Mouse (Mus musculus) adrenal gland, postnatal 36 days (tissue): ENCODE measurements around the gene Fgd3. TPM values are rescaled to one million over a fixed set of nuclear protein-coding genes. Genes with fewer than 3 reads are reported as not detected.

Experiments
- DNase-seq, 2 experiments: peaks; one replicate each; pipeline ENCODE4 v3.0.0; 2021; ENCODE audit warnings: mixed read lengths in 1 of 2
- total RNA-seq, 2 experiments: library from RNA; stranded (reverse); gene quantifications; 2 replicates each; pipeline ENCODE4 v1.2.3; 2021

Gene Fgd3
- total RNA-seq, 2 experiments from 2014 or later, result 2.7 to 5.3 TPM

- DNase-seq, result peak in 1 of 2 experiments; percentile 44
These were observed 22.0 kb upstream of the Fgd3 start for GRCm38 (mm10) chr13:49341831-49342722.

GRCm38 (mm10) chr13:49341012-49341830 is 21.1 kb upstream of the Fgd3 start, which contains the start of gene Bicd2:
Gene Bicd2 (plus strand): TSS chr13:49341585.
- peak; percentile 96 to 97 for DNase-seq

- DNase-seq, result peak; percentile 75 to 78
These were observed 18.9 kb upstream of the Fgd3 start for GRCm38 (mm10) chr13:49338893-49339546.

DNA sequence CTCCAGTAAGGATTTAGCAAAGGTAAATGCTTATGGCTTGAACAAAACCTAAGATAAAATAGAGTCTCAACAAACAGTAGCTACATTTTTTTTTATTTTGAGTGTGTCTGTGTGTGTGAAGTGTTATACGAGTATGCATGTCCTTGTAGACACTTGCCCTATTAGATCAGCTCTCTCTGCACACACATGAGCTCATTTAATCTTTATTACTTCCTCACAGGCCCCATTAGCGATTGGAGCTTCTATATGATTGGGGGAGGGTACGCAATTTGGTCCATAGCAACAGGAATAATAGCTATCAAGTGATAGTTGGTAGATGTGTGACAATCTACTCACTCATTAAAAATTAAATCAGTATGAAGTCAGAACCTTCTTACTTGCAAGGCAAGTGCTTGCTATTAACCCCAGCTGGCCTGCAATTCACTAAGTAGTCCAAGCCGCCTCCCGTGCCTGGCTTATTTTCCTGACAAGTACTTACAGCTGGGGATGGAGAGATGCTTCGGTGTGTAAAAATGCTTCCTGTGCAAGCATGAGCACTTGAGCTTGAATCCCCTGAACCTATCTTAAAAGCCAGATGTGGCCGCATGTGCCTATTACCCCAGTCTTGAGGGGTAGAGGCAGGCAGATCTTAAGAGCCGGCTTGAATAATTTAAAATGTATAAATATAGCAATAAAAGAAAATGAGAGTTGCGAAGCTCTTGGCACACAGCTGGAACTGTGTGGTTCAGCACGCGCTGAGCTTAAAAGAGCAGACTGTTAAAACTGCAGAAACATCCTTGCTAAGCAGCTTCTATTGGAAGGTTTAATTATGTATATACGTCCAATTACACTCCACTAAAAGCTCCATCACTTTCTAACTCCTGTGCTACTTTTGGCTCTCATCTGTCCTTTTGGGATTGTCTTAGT is 15.2 kb upstream of the Fgd3 start:
- DNase-seq, result no peak

DNA sequence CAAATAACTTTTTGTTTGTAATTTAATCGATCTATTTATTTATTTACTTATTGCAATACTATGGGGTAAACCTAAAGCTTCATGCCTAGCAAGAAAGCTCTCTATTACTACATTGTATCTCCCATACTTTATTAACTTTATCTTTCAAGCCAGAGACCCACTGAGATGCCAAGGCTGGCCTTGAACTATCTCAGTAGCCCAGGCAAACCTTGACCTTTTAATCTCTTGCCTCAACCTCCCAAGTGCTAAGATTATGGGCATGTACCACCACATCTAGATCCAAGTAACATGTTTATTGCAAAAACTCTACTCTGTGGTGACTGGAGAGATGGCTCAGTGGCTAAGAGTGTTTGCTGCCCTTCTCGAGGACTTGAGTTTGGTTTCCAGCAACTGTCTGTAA is 13.1 kb upstream of the Fgd3 start:
- DNase-seq, result no peak

GRCm38 (mm10) chr13:49328101-49328500 is 8.0 kb upstream of the Fgd3 start:
- DNase-seq, result no peak

DNA sequence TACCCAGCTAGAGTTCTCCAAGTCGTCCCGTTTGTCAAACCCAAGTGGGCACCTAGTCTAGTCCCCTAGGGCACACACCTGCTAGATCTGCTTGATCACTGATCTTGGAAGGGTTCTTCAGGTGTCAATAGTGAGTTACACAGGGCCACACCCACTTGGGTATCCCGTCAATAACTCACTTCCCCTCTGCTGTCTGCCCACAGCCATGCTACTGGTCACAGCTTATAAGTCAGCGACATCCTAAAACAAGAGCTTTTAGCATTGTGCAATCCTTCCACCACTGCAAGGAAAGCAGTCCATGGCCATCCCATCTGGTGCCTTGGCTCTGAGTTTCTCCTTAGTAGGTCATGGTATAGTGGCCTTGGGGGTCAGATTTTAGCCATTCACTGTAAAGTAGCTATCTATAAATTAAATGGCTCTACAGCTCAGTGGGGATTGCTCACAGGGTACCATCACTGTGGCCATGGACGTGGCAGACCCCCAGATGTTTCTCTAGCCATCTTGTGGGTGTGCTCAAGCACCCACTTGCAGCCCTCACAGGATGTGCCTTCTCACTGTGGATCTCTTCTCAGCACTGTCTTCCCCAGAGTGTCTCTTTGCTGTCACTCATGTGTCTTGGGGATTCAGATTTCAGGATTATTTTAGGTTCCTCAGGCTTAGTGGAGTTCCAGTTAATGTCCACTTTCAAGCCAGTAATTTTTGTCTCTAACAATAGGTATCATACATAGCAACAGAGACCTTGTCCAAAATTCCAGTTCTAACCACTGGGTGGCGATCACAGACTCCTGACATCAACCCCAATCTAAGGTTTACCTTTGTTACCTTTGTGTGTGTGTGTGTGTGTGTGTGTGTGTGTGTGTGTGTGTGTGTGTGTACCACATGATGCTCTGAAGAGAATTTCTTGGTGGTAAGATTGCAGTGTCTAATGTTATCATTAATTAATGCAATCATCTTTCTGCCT is 6.4 kb upstream of the Fgd3 start:
- DNase-seq, result peak; percentile 41 to 73

- no peak for DNase-seq
These were observed 4.8 kb upstream of the Fgd3 start for GRCm38 (mm10) chr13:49324871-49325270.

- no peak for DNase-seq
These were observed 2.6 kb upstream of the Fgd3 start for GRCm38 (mm10) chr13:49322739-49323138.

- DNase-seq, result peak in 1 of 2 experiments; percentile 42
These were observed 2.1 kb upstream of the Fgd3 start for GRCm38 (mm10) chr13:49322169-49322568.

GRCm38 (mm10) chr13:49321452-49321851 is 1.3 kb upstream of the Fgd3 start:
- peak; percentile 56 to 66 for DNase-seq

DNA sequence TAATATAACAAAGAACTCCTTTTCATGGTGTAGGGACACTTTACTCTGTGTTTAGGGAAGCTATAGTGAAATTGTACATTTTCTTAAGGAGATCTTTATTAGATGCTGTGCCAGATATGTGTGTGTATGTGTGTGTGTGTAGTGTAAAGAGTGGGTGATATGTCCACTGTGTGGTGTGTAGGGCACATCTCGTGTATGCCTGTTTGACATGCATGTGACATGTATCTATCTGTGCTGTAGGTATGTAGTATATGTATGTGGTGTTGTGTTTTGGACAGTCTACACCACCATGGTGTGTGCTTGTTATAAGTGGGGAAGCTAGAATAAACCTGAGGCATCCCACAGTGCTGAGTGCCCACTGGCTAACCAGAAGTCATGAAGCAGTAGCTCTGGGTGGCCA is 403 bp upstream of the Fgd3 start:
- no peak for DNase-seq

- DNase-seq, result no peak
These were observed 2.2 kb downstream of the Fgd3 start for GRCm38 (mm10) chr13:49317914-49318313.

GRCm38 (mm10) chr13:49317508-49317907 is 2.6 kb downstream of the Fgd3 start:
- no peak for DNase-seq

GRCm38 (mm10) chr13:49316386-49317162 is 3.5 kb downstream of the Fgd3 start:
- DNase-seq, result peak in 1 of 2 experiments; percentile 29

GRCm38 (mm10) chr13:49311642-49312041 is 8.5 kb downstream of the Fgd3 start:
- no peak for DNase-seq

- no peak for DNase-seq
These were observed 10.6 kb downstream of the Fgd3 start for GRCm38 (mm10) chr13:49309501-49309900.

DNA sequence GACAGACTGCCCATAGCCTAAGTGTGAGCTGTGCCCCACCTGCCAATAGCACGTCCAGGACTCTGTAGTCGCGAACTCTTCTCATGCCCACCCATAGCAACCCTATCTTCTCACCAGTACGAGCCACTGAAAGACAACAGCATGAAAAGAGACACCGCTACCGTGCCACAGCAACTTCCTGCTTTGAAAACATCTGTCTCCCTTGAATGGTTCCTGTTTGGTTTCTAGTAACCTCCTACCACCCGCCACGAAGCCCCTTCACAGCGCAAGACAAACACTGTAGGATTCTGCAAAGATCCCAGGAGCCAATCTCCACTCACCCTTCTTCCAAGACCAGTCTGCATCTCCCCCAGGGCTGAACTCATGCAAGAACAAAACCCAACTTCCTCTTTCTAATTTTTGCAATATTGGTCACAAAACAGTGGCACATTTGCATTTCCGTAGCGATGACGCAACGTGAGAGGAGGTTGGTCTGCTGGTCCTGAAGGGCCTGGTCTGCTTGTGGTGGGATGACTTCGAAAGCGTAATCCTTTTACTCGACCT is 11.2 kb downstream of the Fgd3 start:
- no peak for DNase-seq

GRCm38 (mm10) chr13:49308206-49308605 is 11.9 kb downstream of the Fgd3 start:
- no peak for DNase-seq
